Mouse (Mus musculus): ENCODE data around the gene Rps3.

DNA sequence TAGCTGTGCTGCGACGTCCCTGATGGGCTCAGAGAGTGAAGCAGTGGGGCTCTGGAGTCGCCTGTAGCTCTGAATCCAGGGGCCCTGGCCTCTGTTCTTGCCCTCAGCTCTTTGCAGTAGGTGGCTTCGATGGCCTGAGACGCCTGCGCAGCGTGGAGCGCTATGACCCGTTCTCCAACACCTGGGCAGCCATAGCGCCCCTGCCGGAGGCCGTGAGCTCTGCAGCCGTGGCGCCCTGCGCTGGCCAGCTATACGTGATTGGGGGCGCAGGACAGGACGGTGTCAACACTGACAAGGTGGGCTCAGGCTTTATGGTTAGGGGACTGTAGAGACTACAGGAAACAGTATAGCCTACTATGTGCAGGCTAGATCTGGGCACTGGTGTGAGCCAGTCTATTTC is 12.0 kb downstream of the Rps3 start:
- TF ChIP-seq EP300 (IDR thresholded peaks at IDR 0.05; ENCODE audit: low read depth) (no peak), CTCF (IDR thresholded peaks at IDR 0.05; ENCODE audit: low read depth) (peak; percentile 27; the same call in 1 of the 2 replicates)
